Mouse (Mus musculus) heart, embryonic 15.5 days (tissue): ENCODE data around the gene Pqlc2. TPM values are rescaled to one million over a fixed set of nuclear protein-coding genes. Genes with fewer than 3 reads are reported as not detected.

Experiments
- ATAC-seq: fragments of 200-750 bp; cut with Nextera tagmentation; replicated peaks from 2 replicates; pipeline ENCODE4 v1.8.0; 2017; ENCODE audit warnings: low read depth, moderate TSS enrichment; ENCODE audit not compliant: insufficient number of reproducible peaks, insufficient read depth, low FRiP score
- H3K27ac ChIP-seq: fragments of 300-500 bp; sonication (generic); 2 replicates; pipeline ENCODE4 v1.5.1; 2015; ENCODE audit warnings: mild to moderate bottlenecking, inconsistent platforms
- H3K27me3 ChIP-seq: fragments of 300-500 bp; sonication (generic); 2 replicates; pipeline ENCODE4 v1.6.1; 2015; ENCODE audit warnings: inconsistent platforms
- H3K36me3 ChIP-seq: fragments of 300-500 bp; sonication (generic); 2 replicates; pipeline ENCODE4 v1.6.1; 2015; ENCODE audit warnings: mild to moderate bottlenecking, inconsistent platforms
- H3K4me1 ChIP-seq: fragments of 300-500 bp; sonication (generic); replicated peaks from 2 replicates; pipeline ENCODE4 v1.6.1; 2015; ENCODE audit warnings: inconsistent platforms
- H3K4me2 ChIP-seq: fragments of 300-500 bp; sonication (generic); 2 replicates; pipeline ENCODE4 v1.6.1; 2015; ENCODE audit warnings: inconsistent platforms, mild to moderate bottlenecking, moderate library complexity
- H3K4me3 ChIP-seq: fragments of 300-500 bp; sonication (generic); 2 replicates; pipeline ENCODE4 v1.5.1; 2015; ENCODE audit warnings: mild to moderate bottlenecking, inconsistent platforms
- H3K9ac ChIP-seq: fragments of 300-500 bp; sonication (generic); 2 replicates; pipeline ENCODE4 v1.6.1; 2015; ENCODE audit warnings: mild to moderate bottlenecking, inconsistent platforms
- H3K9me3 ChIP-seq: fragments of 300-500 bp; sonication (generic); replicated peaks from 2 replicates; pipeline ENCODE4 v1.6.1; 2016; ENCODE audit warnings: inconsistent platforms
- WGBS: fragments of 180-500 bp; shearing (Covaris S2); methylation state at CpG from one replicate; pipeline ENCODE4 v1.1.7; 2015; ENCODE audit warnings: mixed read lengths; 5-methylcytosine and 5-hydroxymethylcytosine counted together
- polyA plus RNA-seq: library from polyadenylated mRNA; unstranded; fragments of >200 nt; fragmentation: Nextera tagmentation; extraction: Ambion mirVana; gene quantifications from 2 replicates; pipeline ENCODE4 v1.2.1, GENCODE M21; 2015

Pqlc2 gene
- polyA plus RNA-seq, 1 experiment from 2014 or later: 6.8 TPM

- H3K4me3 ChIP-seq: no peak overlapping the region
- H3K27me3 ChIP-seq: peaks cover 19% of the 10 kb centered on the region
- 31% methylated on average over 7 of the region's 7 CpGs for WGBS
- ATAC-seq: no peak
- no peak overlapping the region for H3K9ac ChIP-seq
- H3K36me3 ChIP-seq: no peaks in the 10 kb centered on the region
- no peak overlapping the region for H3K4me2 ChIP-seq
- peaks cover 12% of the 10 kb centered on the region for H3K4me1 ChIP-seq
- no peak overlapping the region for H3K27ac ChIP-seq
- H3K9me3 ChIP-seq: no peaks in the 10 kb centered on the region
Measured at GRCm38 (mm10) chr4:139335507-139335906, 25.0 kb upstream of the Pqlc2 start.

- Histone ChIP-seq H3K36me3 (no peaks in the 10 kb centered on the region), H3K4me2 (no peak overlapping the region), H3K9me3 (no peaks in the 10 kb centered on the region), H3K9ac (no peak overlapping the region), H3K4me1 (peaks cover 12% of the 10 kb centered on the region), H3K4me3 (no peak overlapping the region), H3K27ac (no peak overlapping the region), H3K27me3 (peaks cover 19% of the 10 kb centered on the region)
- 57% methylated on average over 9 of the region's 9 CpGs for WGBS
- no peak for ATAC-seq
Measured at GRCm38 (mm10) chr4:139334631-139335295, 24.3 kb upstream of the Pqlc2 start.

GRCm38 (mm10) chr4:139330605-139331004 lies 20.1 kb upstream of the Pqlc2 start:
- peak; percentile 76 for ATAC-seq
- peak overlapping the region; percentile 37; the same call in 1 of the 2 replicates for H3K9ac ChIP-seq

GRCm38 (mm10) chr4:139319740-139320139 lies 9.2 kb upstream of the Pqlc2 start:
- Histone ChIP-seq H3K9ac (no peak overlapping the region), H3K4me2 (no peak overlapping the region), H3K27me3 (no peaks in the 10 kb centered on the region), H3K4me3 (no peak overlapping the region), H3K27ac (no peak overlapping the region), H3K9me3 (no peaks in the 10 kb centered on the region), H3K4me1 (no peaks in the 10 kb centered on the region), H3K36me3 (0 out of 2 replicates have a peak, but pooled peaks cover 14% of the 10 kb centered on the region)
- no peak for ATAC-seq
- 86% methylated on average over 4 of the region's 4 CpGs for WGBS

More at GRCm38 (mm10) chr4:139330605-139331004, 20.1 kb upstream of the Pqlc2 start:
- Histone ChIP-seq H3K36me3 (no peaks in the 10 kb centered on the region), H3K4me3 (peak overlapping the region; percentile 42), H3K4me2 (peak overlapping the region; percentile 62), H3K9me3 (no peaks in the 10 kb centered on the region), H3K4me1 (peaks cover 4% of the 10 kb centered on the region; the same call in 1 of the 2 replicates), H3K27me3 (peaks cover 7% of the 10 kb centered on the region), H3K27ac (no peak overlapping the region)
- WGBS: 8% methylated on average over 10 of the region's 10 CpGs

GRCm38 (mm10) chr4:139318449-139318848 lies 7.9 kb upstream of the Pqlc2 start:
- Histone ChIP-seq H3K27me3 (no peaks in the 10 kb centered on the region), H3K4me1 (no peaks in the 10 kb centered on the region), H3K9ac (no peak overlapping the region), H3K9me3 (no peaks in the 10 kb centered on the region), H3K4me2 (no peak overlapping the region), H3K27ac (no peak overlapping the region), H3K4me3 (no peak overlapping the region), H3K36me3 (peaks cover 20% of the 10 kb centered on the region; the same call in 1 of the 2 replicates)
- WGBS: 85% methylated on average over 11 of the region's 11 CpGs
- no peak for ATAC-seq

- H3K27ac ChIP-seq: no peak overlapping the region
- H3K9ac ChIP-seq: no peak overlapping the region
- no peak overlapping the region for H3K4me2 ChIP-seq
- H3K4me3 ChIP-seq: no peak overlapping the region
- H3K9me3 ChIP-seq: no peaks in the 10 kb centered on the region
- peaks cover 16% of the 10 kb centered on the region; the same call in 1 of the 2 replicates for H3K36me3 ChIP-seq
- no peaks in the 10 kb centered on the region for H3K27me3 ChIP-seq
- WGBS: 68% methylated on average over 4 of the region's 4 CpGs
- ATAC-seq: no peak
- peaks cover 21% of the 10 kb centered on the region for H3K4me1 ChIP-seq
Measured at GRCm38 (mm10) chr4:139312632-139313031, 2.1 kb upstream of the Pqlc2 start.

GRCm38 (mm10) chr4:139311707-139312106 lies 1.2 kb upstream of the Pqlc2 start:
- Histone ChIP-seq H3K4me1 (peaks cover 21% of the 10 kb centered on the region), H3K4me3 (peak overlapping the region; percentile 72), H3K4me2 (peak overlapping the region; percentile 98), H3K27ac (no peak overlapping the region), H3K36me3 (peaks cover 15% of the 10 kb centered on the region; the same call in 1 of the 2 replicates), H3K9me3 (no peaks in the 10 kb centered on the region), H3K9ac (peak overlapping the region; percentile 83), H3K27me3 (no peaks in the 10 kb centered on the region)
- 22% methylated on average over 14 of the region's 14 CpGs for WGBS
- no peak for ATAC-seq

- Histone ChIP-seq H3K27ac (peak overlapping the region; percentile 65), H3K36me3 (peaks cover 13% of the 10 kb centered on the region; the same call in 1 of the 2 replicates), H3K9ac (peak overlapping the region; percentile 83), H3K4me2 (peak overlapping the region; percentile 98), H3K27me3 (no peaks in the 10 kb centered on the region), H3K4me1 (peaks cover 21% of the 10 kb centered on the region), H3K9me3 (no peaks in the 10 kb centered on the region), H3K4me3 (peak overlapping the region; percentile 72)
- peak; percentile 73; the same call in 1 of the 2 replicates for ATAC-seq
- WGBS: under 1% methylated on average over 53 of the region's 53 CpGs
Measured at GRCm38 (mm10) chr4:139310899-139311701, 592 bp upstream of the Pqlc2 start.

GRCm38 (mm10) chr4:139309651-139310050 lies 857 bp downstream of the Pqlc2 start:
- peaks cover 21% of the 10 kb centered on the region for H3K4me1 ChIP-seq
- H3K27me3 ChIP-seq: no peaks in the 10 kb centered on the region
- H3K36me3 ChIP-seq: peaks cover 6% of the 10 kb centered on the region; the same call in 1 of the 2 replicates
- H3K9me3 ChIP-seq: no peaks in the 10 kb centered on the region
- 31% methylated on average over 6 of the region's 6 CpGs for WGBS
- H3K4me2 ChIP-seq: peak overlapping the region; percentile 98
- peak overlapping the region; percentile 83; the same call in 1 of the 2 replicates for H3K9ac ChIP-seq
- ATAC-seq: no peak
- no peak overlapping the region for H3K27ac ChIP-seq
- peak overlapping the region; percentile 72 for H3K4me3 ChIP-seq

GRCm38 (mm10) chr4:139307916-139308315 lies 2.6 kb downstream of the Pqlc2 start:
- Histone ChIP-seq H3K27me3 (no peaks in the 10 kb centered on the region), H3K27ac (no peak overlapping the region), H3K9ac (no peak overlapping the region), H3K4me2 (no peak overlapping the region), H3K4me1 (peaks cover 21% of the 10 kb centered on the region), H3K36me3 (no peaks in the 10 kb centered on the region), H3K4me3 (no peak overlapping the region), H3K9me3 (no peaks in the 10 kb centered on the region)
- ATAC-seq: no peak
- WGBS: 71% methylated on average over 5 of the region's 5 CpGs

- Histone ChIP-seq H3K4me1 (peaks cover 10% of the 10 kb centered on the region), H3K27ac (no peak overlapping the region), H3K4me2 (no peak overlapping the region), H3K36me3 (no peaks in the 10 kb centered on the region), H3K4me3 (no peak overlapping the region), H3K9ac (no peak overlapping the region), H3K9me3 (no peaks in the 10 kb centered on the region), H3K27me3 (no peaks in the 10 kb centered on the region)
- no peak for ATAC-seq
- 89% methylated on average over 3 of the region's 3 CpGs for WGBS
Measured at GRCm38 (mm10) chr4:139305521-139305920, 5.0 kb downstream of the Pqlc2 start.
